Mouse (Mus musculus): ENCODE measurements at regions not wholly inside any gene's neighbourhood (a gene's known extent, or its start where the extent isn't known, plus 50 kb on each side); places are given as distances from the start of the nearest gene placed in this dataset.

- intact Hi-C loops (cut with DNase I), result no loop called here
- DNase-seq, result no peak
These were observed 77.0 kb upstream of the Lgr5 start for GRCm38 (mm10) chr10:115664567-115664966.

GRCm38 (mm10) chr10:115676661-115677060 lies 89.1 kb upstream of the Lgr5 start:
- no peak for DNase-seq
- intact Hi-C loops (cut with DNase I), result no loop called here

- no peak for DNase-seq
- intact Hi-C loops (cut with DNase I), result no loop called here
These were observed 93.5 kb upstream of the Lgr5 start for GRCm38 (mm10) chr10:115681115-115681514.

GRCm38 (mm10) chr10:115691939-115692338 lies 104.4 kb upstream of the Lgr5 start:
- DNase-seq, result no peak
- intact Hi-C loops (cut with DNase I), result no loop called here

GRCm38 (mm10) chr10:115693986-115694833 lies 106.6 kb upstream of the Lgr5 start:
- intact Hi-C loops (cut with DNase I), result no loop called here
- DNase-seq, result no peak

GRCm38 (mm10) chr10:115702358-115702757 lies 114.3 kb upstream of the Tspan8 start:
- intact Hi-C loops (cut with DNase I), result no loop called here
- DNase-seq, result no peak

GRCm38 (mm10) chr10:115708623-115709022 lies 108.0 kb upstream of the Tspan8 start:
- intact Hi-C loops (cut with DNase I), result no loop called here
- DNase-seq, result no peak

- DNase-seq, result peak; percentile 12 to 14
- intact Hi-C loops (cut with DNase I), result loop anchor here (10.0 kb wide), 1 partner anchor 271 kb away; no protein-coding TSS in a partner anchor
These were observed 102.7 kb upstream of the Tspan8 start for GRCm38 (mm10) chr10:115713896-115714295.

GRCm38 (mm10) chr10:115716178-115716577 lies 100.5 kb upstream of the Tspan8 start:
- DNase-seq, result no peak
- intact Hi-C loops (cut with DNase I), result loop anchor here (10.0 kb wide), 1 partner anchor 269 kb away; no protein-coding TSS in a partner anchor

GRCm38 (mm10) chr10:115717064-115717463 lies 99.6 kb upstream of the Tspan8 start:
- no peak for DNase-seq
- intact Hi-C loops (cut with DNase I), result loop anchor here (10.0 kb wide), 1 partner anchor 268 kb away; no protein-coding TSS in a partner anchor

GRCm38 (mm10) chr10:115722589-115722988 lies 94.0 kb upstream of the Tspan8 start:
- intact Hi-C loops (cut with DNase I), result no loop called here
- no peak for DNase-seq

- no peak for DNase-seq
- intact Hi-C loops (cut with DNase I), result no loop called here
These were observed 73.8 kb upstream of the Tspan8 start for GRCm38 (mm10) chr10:115742634-115743347.

GRCm38 (mm10) chr10:115749844-115750243 lies 66.8 kb upstream of the Tspan8 start:
- no peak for DNase-seq
- intact Hi-C loops (cut with DNase I), result no loop called here

- intact Hi-C loops (cut with DNase I), result no loop called here
- DNase-seq, result no peak
These were observed 66.4 kb upstream of the Tspan8 start for GRCm38 (mm10) chr10:115750250-115750649.

GRCm38 (mm10) chr10:115758667-115759066 lies 58.0 kb upstream of the Tspan8 start:
- no peak for DNase-seq
- intact Hi-C loops (cut with DNase I), result no loop called here

Data from heart, postnatal 36 days (tissue).